Mouse (Mus musculus): ENCODE results near the gene Areg. TPM values are rescaled to one million over a fixed set of nuclear protein-coding genes. Genes with fewer than 3 reads are reported as not detected.

Gene Areg
- polyA plus RNA-seq, 1 experiment from 2014 or later = 0.37 TPM

DNA sequence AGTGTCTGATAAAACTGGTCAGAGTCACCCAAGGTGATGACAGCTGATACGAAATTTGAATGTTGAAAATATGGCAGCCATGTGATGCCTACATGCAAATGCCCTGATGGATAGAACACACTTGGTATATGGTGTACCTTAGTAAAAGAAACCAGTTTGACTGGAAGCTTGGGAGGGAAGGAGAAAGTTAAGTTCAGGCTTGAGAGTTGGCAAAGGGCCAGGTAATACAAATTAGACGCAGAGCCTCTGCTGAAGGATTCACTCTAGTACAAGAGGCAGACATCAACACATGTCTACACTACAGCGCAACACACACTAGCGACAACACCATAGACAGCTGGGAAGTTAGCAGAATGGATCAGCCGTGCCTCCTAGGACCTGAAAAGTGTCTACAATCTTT lies 27.2 kb downstream of the Areg start:
- no peak overlapping the region for H3K4me2 ChIP-seq
- ATAC-seq (ENCODE audit: insufficient number of reproducible peaks, low FRiP score) = no peak
- H3K36me3 ChIP-seq = no peaks in the 10 kb centered on the region
- H3K4me3 ChIP-seq = no peak overlapping the region
- no peaks in the 10 kb centered on the region for H3K27me3 ChIP-seq (replicated peaks)
- H3K4me1 ChIP-seq (replicated peaks) = no peaks in the 10 kb centered on the region
- 61% methylated on average over 5 of the region's 5 CpGs for WGBS
- H3K9me3 ChIP-seq (replicated peaks) = no peaks in the 10 kb centered on the region
- no peak overlapping the region for H3K9ac ChIP-seq
- H3K27ac ChIP-seq (ENCODE audit: poor library complexity, severe bottlenecking) = no peak overlapping the region

DNA sequence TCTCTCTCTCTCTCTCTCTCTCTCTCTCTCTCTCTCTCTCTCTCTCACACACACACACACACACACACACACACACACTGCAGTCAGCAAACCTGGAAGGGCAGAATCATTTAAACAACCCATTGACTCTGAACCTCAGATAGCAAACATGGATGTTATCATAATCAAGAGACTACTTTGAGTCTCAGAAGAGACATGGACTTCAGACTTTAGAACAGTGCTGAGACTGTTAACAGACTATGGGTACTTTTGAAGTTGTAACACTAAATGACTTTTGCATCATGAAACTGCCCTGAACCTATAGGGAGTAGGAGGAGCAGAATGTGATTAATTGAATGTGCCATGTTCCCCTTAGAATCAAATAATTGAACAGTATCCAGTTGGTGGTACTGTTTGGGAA lies 37.0 kb downstream of the Areg start:
- no peak overlapping the region for H3K27ac ChIP-seq (ENCODE audit: poor library complexity, severe bottlenecking)
- no peak overlapping the region for H3K4me3 ChIP-seq
- ATAC-seq (ENCODE audit: insufficient number of reproducible peaks, low FRiP score) = no peak
- H3K4me1 ChIP-seq (replicated peaks) = no peaks in the 10 kb centered on the region
- no peaks in the 10 kb centered on the region for H3K36me3 ChIP-seq
- no peak overlapping the region for H3K4me2 ChIP-seq
- H3K9me3 ChIP-seq (replicated peaks) = no peaks in the 10 kb centered on the region
- H3K9ac ChIP-seq = no peak overlapping the region
- no peaks in the 10 kb centered on the region for H3K27me3 ChIP-seq (replicated peaks)

DNA sequence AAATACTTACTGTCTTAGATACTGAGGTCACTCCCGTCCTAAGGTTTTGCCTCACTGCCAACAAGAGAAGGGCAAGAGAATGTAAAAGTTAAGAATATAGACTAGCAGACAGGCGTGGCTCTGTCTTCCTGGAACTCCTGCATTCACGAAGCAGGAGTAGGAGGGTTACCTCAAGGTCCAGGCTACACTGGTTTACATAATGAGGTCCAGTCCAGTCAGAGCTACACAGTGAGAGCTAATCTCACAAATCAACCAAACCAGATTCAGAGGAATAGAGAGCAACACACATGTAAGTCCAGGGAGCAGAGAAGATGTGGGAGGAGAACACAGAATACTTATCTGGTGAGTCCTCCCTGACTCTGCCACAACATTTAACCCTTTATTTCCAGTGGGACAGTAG lies 55.2 kb downstream of the Areg start:
- H3K27ac ChIP-seq (ENCODE audit: poor library complexity, severe bottlenecking) = no peak overlapping the region
- no peak overlapping the region for H3K4me2 ChIP-seq
- H3K4me1 ChIP-seq (replicated peaks) = no peaks in the 10 kb centered on the region
- no peaks in the 10 kb centered on the region for H3K36me3 ChIP-seq
- no peak overlapping the region for H3K9ac ChIP-seq
- no peak for ATAC-seq (ENCODE audit: insufficient number of reproducible peaks, low FRiP score)
- WGBS = 58% methylated on average over 3 of the region's 3 CpGs
- H3K9me3 ChIP-seq (replicated peaks) = no peaks in the 10 kb centered on the region
- no peaks in the 10 kb centered on the region for H3K27me3 ChIP-seq (replicated peaks)
- H3K4me3 ChIP-seq = no peak overlapping the region

Other genes starting within 250 kb of the Areg start
- gene Cxcl1, start 248.4 kb upstream of the Areg start, polyA plus RNA-seq (2016; fragmentation: Nextera tagmentation; extraction: Ambion mirVana) = 0.15 TPM in 1 of 2 replicates, not detected in the other
- not detected in 2 replicates for gene Cxcl2, start 235.7 kb upstream of the Areg start, polyA plus RNA-seq (2016; fragmentation: Nextera tagmentation; extraction: Ambion mirVana)
- gene Mthfd2l, start 208.5 kb upstream of the Areg start, polyA plus RNA-seq (2016; fragmentation: Nextera tagmentation; extraction: Ambion mirVana) = 35.1 and 38.0 TPM in 2 replicates
- 0.21 TPM in 1 of 2 replicates, not detected in the other for gene Epgn, start 112.1 kb upstream of the Areg start, polyA plus RNA-seq (2016; fragmentation: Nextera tagmentation; extraction: Ambion mirVana)
- gene Ereg, start 65.0 kb upstream of the Areg start, polyA plus RNA-seq (2016; fragmentation: Nextera tagmentation; extraction: Ambion mirVana) = 0.13 and 0.17 TPM in 2 replicates